Mouse (Mus musculus): Measurements from ENCODE around the gene Abhd8.

Abhd8 gene

GRCm38 (mm10) chr8:71478943-71479342 is 15.5 kb upstream of the Abhd8 start:
- CTCF ChIA-PET = no interaction called here

GRCm38 (mm10) chr8:71477196-71477845 is 13.9 kb upstream of the Abhd8 start:
- CTCF ChIA-PET = no interaction called here

GRCm38 (mm10) chr8:71476099-71476940 is 12.9 kb upstream of the Abhd8 start:
- CTCF ChIA-PET = interaction anchor here (0.6 kb wide), 1 partner anchor 997 kb away, joined by 4 read pairs; no protein-coding TSS in a partner anchor

- CTCF ChIA-PET = interaction anchor here (0.6 kb wide), 1 partner anchor 997 kb away, joined by 4 read pairs; no protein-coding TSS in a partner anchor
Measured at GRCm38 (mm10) chr8:71475702-71476075, 12.2 kb upstream of the Abhd8 start.

GRCm38 (mm10) chr8:71474785-71475701 is 11.6 kb upstream of the Abhd8 start:
- CTCF ChIA-PET = no interaction called here

- CTCF ChIA-PET = no interaction called here
Measured at GRCm38 (mm10) chr8:71474344-71474743, 10.9 kb upstream of the Abhd8 start.

- CTCF ChIA-PET = interaction anchor here (0.7 kb wide), 1 partner anchor 8 kb away, joined by 3 read pairs; no protein-coding TSS in a partner anchor
Measured at GRCm38 (mm10) chr8:71472601-71473386, 9.3 kb upstream of the Abhd8 start.

- CTCF ChIA-PET = interaction anchor here (0.6 kb wide), 1 partner anchor 147 kb away, joined by 3 read pairs; no protein-coding TSS in a partner anchor
Measured at GRCm38 (mm10) chr8:71471861-71472260, 8.4 kb upstream of the Abhd8 start.

GRCm38 (mm10) chr8:71470913-71471255 is 7.4 kb upstream of the Abhd8 start:
- CTCF ChIA-PET = no interaction called here

- CTCF ChIA-PET = no interaction called here
Measured at GRCm38 (mm10) chr8:71470146-71470912, 6.9 kb upstream of the Abhd8 start.

- CTCF ChIA-PET = no interaction called here
Measured at GRCm38 (mm10) chr8:71469411-71469810, 6.0 kb upstream of the Abhd8 start.

GRCm38 (mm10) chr8:71468916-71469315 is 5.5 kb upstream of the Abhd8 start, which contains the start of gene Dda1:
TSS of gene Dda1 (plus strand) at chr8:71469199.
- CTCF ChIA-PET = no interaction called here

- CTCF ChIA-PET = no interaction called here
Measured at GRCm38 (mm10) chr8:71468001-71468400, 4.5 kb upstream of the Abhd8 start.

GRCm38 (mm10) chr8:71467201-71467600 is 3.7 kb upstream of the Abhd8 start:
- CTCF ChIA-PET = no interaction called here

GRCm38 (mm10) chr8:71466198-71466597 is 2.7 kb upstream of the Abhd8 start:
- CTCF ChIA-PET = no interaction called here

- CTCF ChIA-PET = no interaction called here
Measured at GRCm38 (mm10) chr8:71465733-71466132, 2.3 kb upstream of the Abhd8 start.

- CTCF ChIA-PET = interaction anchor here (0.6 kb wide), 1 partner anchor 8 kb away, joined by 3 read pairs; no protein-coding TSS in a partner anchor
Measured at GRCm38 (mm10) chr8:71464513-71465500, 1.4 kb upstream of the Abhd8 start, which contains the start of gene Mrpl34. TSS of gene Mrpl34 (plus strand) at chr8:71464959.

GRCm38 (mm10) chr8:71462786-71463185 is 669 bp downstream of the Abhd8 start:
- CTCF ChIA-PET = no interaction called here

- CTCF ChIA-PET = no interaction called here
Measured at GRCm38 (mm10) chr8:71462191-71462590, 1.3 kb downstream of the Abhd8 start.

All from spleen, embryonic (tissue).